Mouse (Mus musculus): ENCODE measurements around the gene Smarcb1. TPM values are rescaled to one million over a fixed set of nuclear protein-coding genes. Genes with fewer than 3 reads are reported as not detected.
"Not testable (repeated sequence)": the region's sequence is repeated elsewhere in the genome, so short reads cannot be mapped to it uniquely, and the experiment has no call there.

Gene Smarcb1
- total RNA-seq, 2 experiments from 2014 or later = 83.3 to 83.6 TPM

- TF ChIP-seq CTCF (conservative IDR thresholded peaks at IDR 0.05) = no peak
- Histone ChIP-seq H3K4me3 (no peak overlapping the region), H3K27ac (peak overlapping the region; percentile 62)
- DNase-seq (ENCODE audit: low spot score in 2 of 2) = no peak
Observed at GRCm38 (mm10) chr10:75895730-75896129, 25.7 kb downstream of the Smarcb1 start.

GRCm38 (mm10) chr10:75894601-75895000 is 26.8 kb downstream of the Smarcb1 start:
- H3K4me3 ChIP-seq = no peak overlapping the region
- no peak overlapping the region for H3K27ac ChIP-seq
- TF ChIP-seq CTCF (conservative IDR thresholded peaks at IDR 0.05) = no peak
- DNase-seq (ENCODE audit: low spot score in 2 of 2) = no peak

- TF ChIP-seq CTCF (conservative IDR thresholded peaks at IDR 0.05) = no peak
- peak within 1 kb of the TSS; percentile 66 for H3K4me3 ChIP-seq
- peak; percentile 95 to 98 for DNase-seq (ENCODE audit: low spot score in 2 of 2)
- peak within 1 kb of the TSS; percentile 66 for H3K27ac ChIP-seq
Observed at GRCm38 (mm10) chr10:75893089-75893750, 28.2 kb downstream of the Smarcb1 start, which contains the start of gene Derl3. Gene Derl3, plus strand, starts transcription at chr10:75893413.

GRCm38 (mm10) chr10:75889406-75890153 is 31.8 kb downstream of the Smarcb1 start:
- no peak overlapping the region for H3K27ac ChIP-seq
- H3K4me3 ChIP-seq = no peak overlapping the region
- TF ChIP-seq CTCF (conservative IDR thresholded peaks at IDR 0.05) = no peak
- DNase-seq (ENCODE audit: low spot score in 2 of 2) = no peak

GRCm38 (mm10) chr10:75887504-75887903 is 33.9 kb downstream of the Smarcb1 start:
- DNase-seq (ENCODE audit: low spot score in 2 of 2) = not testable (repeated sequence)
- TF ChIP-seq CTCF (conservative IDR thresholded peaks at IDR 0.05) = peak; percentile 30

GRCm38 (mm10) chr10:75884742-75885141 is 36.7 kb downstream of the Smarcb1 start:
- H3K27ac ChIP-seq = no peak overlapping the region
- no peak overlapping the region for H3K4me3 ChIP-seq
- no peak for DNase-seq (ENCODE audit: low spot score in 2 of 2)
- TF ChIP-seq CTCF (conservative IDR thresholded peaks at IDR 0.05) = no peak

More at GRCm38 (mm10) chr10:75887504-75887903, 33.9 kb downstream of the Smarcb1 start:
- not testable (repeated sequence) for H3K4me3 ChIP-seq, H3K27ac ChIP-seq

- DNase-seq (ENCODE audit: low spot score in 2 of 2) = peak; percentile 75 to 80
- Histone ChIP-seq H3K4me3 (peak overlapping the region; percentile 20; the same call in 1 of the 2 replicates), H3K27ac (peak overlapping the region; percentile 15; the same call in 1 of the 2 replicates)
- peak; percentile 67 for TF ChIP-seq CTCF (conservative IDR thresholded peaks at IDR 0.05)
Observed at GRCm38 (mm10) chr10:75883232-75883552, 38.2 kb downstream of the Smarcb1 start.

GRCm38 (mm10) chr10:75882433-75883231 is 38.8 kb downstream of the Smarcb1 start:
- DNase-seq (ENCODE audit: low spot score in 2 of 2) = no peak
- no peak for TF ChIP-seq CTCF (conservative IDR thresholded peaks at IDR 0.05)
- Histone ChIP-seq H3K4me3 (peak overlapping the region; percentile 20; the same call in 1 of the 2 replicates), H3K27ac (peak overlapping the region; percentile 15; the same call in 1 of the 2 replicates)

- no peak for TF ChIP-seq CTCF (conservative IDR thresholded peaks at IDR 0.05)
- H3K27ac ChIP-seq = peak overlapping the region; percentile 52
- DNase-seq (ENCODE audit: low spot score in 2 of 2) = no peak
- no peak overlapping the region for H3K4me3 ChIP-seq
Observed at GRCm38 (mm10) chr10:75881578-75882432, 39.6 kb downstream of the Smarcb1 start.

GRCm38 (mm10) chr10:75880771-75881577 is 40.4 kb downstream of the Smarcb1 start:
- no peak for DNase-seq (ENCODE audit: low spot score in 2 of 2)
- peak overlapping the region; percentile 52 for H3K27ac ChIP-seq
- no peak for TF ChIP-seq CTCF (conservative IDR thresholded peaks at IDR 0.05)
- H3K4me3 ChIP-seq = no peak overlapping the region

- Histone ChIP-seq H3K27ac (no peak overlapping the region), H3K4me3 (no peak overlapping the region)
- no peak for DNase-seq (ENCODE audit: low spot score in 2 of 2)
- TF ChIP-seq CTCF (conservative IDR thresholded peaks at IDR 0.05) = no peak
Observed at GRCm38 (mm10) chr10:75880351-75880750, 41.1 kb downstream of the Smarcb1 start.
